Mouse (Mus musculus) liver, postnatal 0 days (tissue): ENCODE data around the gene Pip4k2a.

Source experiments
- CTCF ChIP-seq: sonication (generic); IDR thresholded peaks from 2 replicates; pipeline ENCODE4 v1.5.1; 2016; ENCODE audit warnings: antibody characterized with exemption, low read depth
- EP300 ChIP-seq: IDR thresholded peaks from 2 replicates; pipeline ENCODE4 v1.6.1; 2016; ENCODE audit warnings: antibody characterized with exemption, low read depth, mild to moderate bottlenecking

GRCm38 (mm10) chr2:18928196-18928595, 69.7 kb downstream of the Pip4k2a start:
- TF ChIP-seq EP300 (no peak), CTCF (no peak)
